Mouse (Mus musculus) CH12.LX (cell line): ENCODE measurements at regions not wholly inside any gene's neighbourhood (a gene's known extent, or its start where the extent isn't known, plus 50 kb on each side); places are given as distances from the start of the nearest gene placed in this dataset.

Experiments used
- DNase-seq: peaks from one replicate; pipeline ENCODE4 v3.0.0-alpha.2; 2013; ENCODE audit errors: extremely low read depth
- H3K27ac ChIP-seq: 2 replicates; pipeline ENCODE4 v1.5.1; 2012; ENCODE audit warnings: low read depth, mild to moderate bottlenecking, control low read depth, moderate library complexity; ENCODE audit not compliant: insufficient read depth
- H3K27me3 ChIP-seq: replicated peaks from 2 replicates; pipeline ENCODE3; 2012; ENCODE audit warnings: inconsistent platforms
- H3K36me3 ChIP-seq, 2 experiments: replicated peaks in 1 of 2; 2 replicates each; pipeline versions ENCODE3 to v1.6.1; 2012; ENCODE audit warnings: inconsistent platforms in 1 of 2, low read length in 1 of 2, mild to moderate bottlenecking in 1 of 2, mixed read lengths in 1 of 2, moderate library complexity in 1 of 2; ENCODE audit not compliant: control insufficient read depth in 1 of 2, insufficient read depth in 1 of 2
- H3K4me1 ChIP-seq, 2 experiments: 2 replicates each; pipeline ENCODE4 v1.6.1; 2012; ENCODE audit warnings: inconsistent platforms in 1 of 2, moderate library complexity in 1 of 2; ENCODE audit not compliant: insufficient read depth in 2 of 2, control insufficient read depth in 1 of 2
- H3K4me2 ChIP-seq: 2 replicates; pipeline ENCODE4 v1.6.1; 2012; ENCODE audit warnings: low read depth, mild to moderate bottlenecking, control low read depth; ENCODE audit not compliant: poor library complexity, insufficient read depth, severe bottlenecking
- H3K4me3 ChIP-seq, 3 experiments: fragments of 150-350 bp in 1 of 3; sonication (generic) in 1 of 3; replicated peaks in 1 of 3; 2 replicates each; pipeline versions ENCODE3 to v1.5.1; 2011 to 2012; ENCODE audit warnings: low read depth in 2 of 3, low read length in 2 of 3, mild to moderate bottlenecking in 2 of 3, moderate library complexity in 2 of 3, control low read depth in 1 of 3, improper control_type of control experiment in 1 of 3, inconsistent platforms in 1 of 3, mixed read lengths in 1 of 3; ENCODE audit not compliant: poor library complexity in 1 of 3
- H3K79me2 ChIP-seq: replicated peaks from 2 replicates; pipeline ENCODE4 v1.6.1; 2012; ENCODE audit warnings: mild to moderate bottlenecking, moderate library complexity; ENCODE audit not compliant: control insufficient read depth, poor library complexity, insufficient read depth, severe bottlenecking; ENCODE audit errors: extremely low read depth
- H3K9ac ChIP-seq: 2 replicates; pipeline ENCODE4 v1.6.1; 2012; ENCODE audit warnings: low read depth, mild to moderate bottlenecking, control low read depth, moderate library complexity; ENCODE audit not compliant: insufficient read depth
- H3K9me3 ChIP-seq: replicated peaks from 2 replicates; pipeline ENCODE3; 2012; ENCODE audit warnings: low read length, inconsistent platforms, mixed read lengths
- BHLHE40 ChIP-seq: IDR thresholded peaks from 2 replicates; pipeline ENCODE4 v1.6.1; 2011; ENCODE audit warnings: mild to moderate bottlenecking, low read depth, low read length, improper control_type of control experiment
- CHD1 ChIP-seq: IDR thresholded peaks from 2 replicates; pipeline ENCODE4 v1.6.1; 2012; ENCODE audit warnings: low read depth, low read length, improper control_type of control experiment, inconsistent platforms
- E2F4 ChIP-seq: IDR thresholded peaks from 2 replicates; pipeline ENCODE4 v1.6.1; 2011; ENCODE audit warnings: low read depth, low read length, improper control_type of control experiment; ENCODE audit not compliant: insufficient replicate concordance
- ELF1 ChIP-seq: IDR thresholded peaks from 2 replicates; pipeline ENCODE4 v1.6.1; 2014; ENCODE audit warnings: low read depth, mild to moderate bottlenecking, inconsistent platforms, low read length, improper control_type of control experiment
- EP300 ChIP-seq: IDR thresholded peaks from 2 replicates; pipeline ENCODE4 v1.6.1; 2011; ENCODE audit warnings: low read length, improper control_type of control experiment
- ETS1 ChIP-seq: conservative IDR thresholded peaks from 2 replicates; pipeline ENCODE4 v1.6.1; 2012; ENCODE audit warnings: low read depth, mild to moderate bottlenecking, inconsistent platforms, low read length, improper control_type of control experiment, moderate library complexity
- JUN ChIP-seq: IDR thresholded peaks from 2 replicates; pipeline ENCODE4 v1.6.1; 2011; ENCODE audit warnings: low read depth, mild to moderate bottlenecking, low read length, improper control_type of control experiment, moderate library complexity; ENCODE audit not compliant: insufficient read depth
- JUND ChIP-seq: conservative IDR thresholded peaks from 2 replicates; pipeline ENCODE4 v1.6.1; 2011; ENCODE audit warnings: low read depth, low read length, improper control_type of control experiment
- MAFK ChIP-seq: IDR thresholded peaks from 2 replicates; pipeline ENCODE4 v1.6.1; 2011; ENCODE audit warnings: low read length, improper control_type of control experiment; ENCODE audit not compliant: insufficient replicate concordance
- MEF2A ChIP-seq: IDR thresholded peaks from 2 replicates; pipeline ENCODE4 v1.6.1; 2014; ENCODE audit warnings: low read depth, mild to moderate bottlenecking, inconsistent platforms, low read length, improper control_type of control experiment, borderline replicate concordance
- MXI1 ChIP-seq: IDR thresholded peaks from 2 replicates; pipeline ENCODE4 v1.6.1; 2011; ENCODE audit warnings: mild to moderate bottlenecking, low read depth, low read length, improper control_type of control experiment
- NELFE ChIP-seq: IDR thresholded peaks from 2 replicates; pipeline ENCODE4 v1.6.1; 2011; ENCODE audit warnings: low read depth, low read length, improper control_type of control experiment
- NRF1 ChIP-seq: IDR thresholded peaks from 2 replicates; pipeline ENCODE4 v1.6.1; 2014; ENCODE audit warnings: low read depth, mild to moderate bottlenecking, inconsistent platforms, low read length, improper control_type of control experiment, moderate library complexity
- PAX5 ChIP-seq: IDR thresholded peaks from 2 replicates; pipeline ENCODE4 v1.6.1; 2012; ENCODE audit warnings: low read length, inconsistent platforms, mixed read lengths
- POLR2A ChIP-seq: IDR thresholded peaks from 2 replicates; pipeline ENCODE4 v1.6.1; 2011; ENCODE audit warnings: low read depth, mild to moderate bottlenecking, improper control_type of control experiment, low read length
- POLR2AphosphoS2 ChIP-seq: IDR thresholded peaks from 2 replicates; pipeline ENCODE4 v1.6.1; 2011; ENCODE audit warnings: low read depth, low read length, improper control_type of control experiment
- RAD21 ChIP-seq: IDR thresholded peaks from 2 replicates; pipeline ENCODE4 v1.6.1; 2011; ENCODE audit warnings: low read depth, mild to moderate bottlenecking, low read length, improper control_type of control experiment, moderate library complexity
- SIN3A ChIP-seq: IDR thresholded peaks from 2 replicates; pipeline ENCODE4 v1.6.1; 2012; ENCODE audit warnings: low read length, improper control_type of control experiment, inconsistent platforms
- TBP ChIP-seq: conservative IDR thresholded peaks from 2 replicates; pipeline ENCODE4 v1.6.1; 2011; ENCODE audit warnings: low read depth, low read length, improper control_type of control experiment
- TCF12 ChIP-seq: IDR thresholded peaks from 2 replicates; pipeline ENCODE4 v1.6.1; 2014; ENCODE audit warnings: low read depth, mild to moderate bottlenecking, inconsistent platforms, low read length, improper control_type of control experiment
- UBTF ChIP-seq: IDR thresholded peaks from 2 replicates; pipeline ENCODE4 v1.6.1; 2012; ENCODE audit warnings: low read depth, mild to moderate bottlenecking, inconsistent platforms, low read length, improper control_type of control experiment, moderate library complexity
- USF1 ChIP-seq: IDR thresholded peaks from 2 replicates; pipeline ENCODE4 v1.6.1; 2014; ENCODE audit warnings: low read depth, mild to moderate bottlenecking, inconsistent platforms, low read length, improper control_type of control experiment
- dilution Hi-C: fragments of 300-500 bp; cut with MboI; formaldehyde crosslinking; loops from 2 replicates; pipeline ENCODE4 v1.14.3; 2020; ENCODE audit warnings: low sequenced_read_pairs; ENCODE audit not compliant: extremely low pct_unique_long_range_greater_than_20kb, extremely low pct_ligation_motif_present
- in situ Hi-C: fragments of 300-500 bp; cut with MboI; formaldehyde crosslinking; loops from 3 replicates; pipeline ENCODE4 v1.14.3; 2019; ENCODE audit warnings: low sequenced_read_pairs, low pct_ligation_motif_present, low pct_unique_long_range_greater_than_20kb, mixed read lengths

- TF ChIP-seq JUN (no peak), UBTF (no peak), CHD1 (no peak), JUND (no peak)
- dilution Hi-C loops (no loop called here), in situ Hi-C loops (no loop called here)
- Histone ChIP-seq H3K27me3 (peaks cover 12% of the 10 kb centered on the region), H3K4me3 (no peak overlapping the region), H3K9ac (no peak overlapping the region), H3K27ac (no peak overlapping the region), H3K4me2 (no peak overlapping the region), H3K79me2 (no peaks in the 10 kb centered on the region), H3K36me3 (no peaks in the 10 kb centered on the region), H3K4me1 (peaks cover 0 to 5% of the 10 kb centered on the region in 2 experiments; a peak in 2 of 4 replicates), H3K9me3 (no peaks in the 10 kb centered on the region)
- DNase-seq, result no peak
These were observed 67.6 kb upstream of the Foxe1 start for GRCm38 (mm10) chr4:46275773-46276172.

GRCm38 (mm10) chr4:46276851-46277581 lies 66.4 kb upstream of the Foxe1 start:
- Histone ChIP-seq H3K4me3 (no peak overlapping the region), H3K79me2 (no peaks in the 10 kb centered on the region), H3K27me3 (peaks cover 7% of the 10 kb centered on the region), H3K4me1 (peaks cover 0 to 5% of the 10 kb centered on the region in 2 experiments; a peak in 2 of 4 replicates), H3K4me2 (no peak overlapping the region; the same call in 1 of the 2 replicates), H3K36me3 (no peaks in the 10 kb centered on the region), H3K27ac (no peak overlapping the region), H3K9ac (no peak overlapping the region), H3K9me3 (no peaks in the 10 kb centered on the region)
- no peak for DNase-seq
- TF ChIP-seq SIN3A (no peak), JUN (no peak), TCF12 (no peak), MEF2A (no peak), MXI1 (no peak), ETS1 (no peak), ELF1 (no peak), USF1 (no peak), NRF1 (no peak), PAX5 (no peak), TBP (no peak), NELFE (no peak), RAD21 (no peak), EP300 (no peak), POLR2A (no peak), BHLHE40 (no peak), MAFK (no peak), E2F4 (no peak), POLR2AphosphoS2 (no peak)
- dilution Hi-C loops (no loop called here), in situ Hi-C loops (no loop called here)
